Mouse (Mus musculus) hindbrain, embryonic 16.5 days (tissue): ENCODE measurements around the gene Olfr1417. TPM values are rescaled to one million over a fixed set of nuclear protein-coding genes. Genes with fewer than 3 reads are reported as not detected.
A peak's percentile ranks its signal among the peaks of the same experiment; 100 is the strongest.

ENCODE experiments used
- ATAC-seq: fragments of 200-750 bp; cut with Nextera tagmentation; 2 replicates; pipeline ENCODE4 v1.8.0; 2017; ENCODE audit warnings: moderate TSS enrichment, moderate library complexity
- H3K27ac ChIP-seq: fragments of 300-500 bp; sonication (generic); 2 replicates; pipeline ENCODE4 v1.5.1; 2014; ENCODE audit warnings: low read depth, mild to moderate bottlenecking, control low read depth, low read length, moderate library complexity
- H3K27me3 ChIP-seq: fragments of 300-500 bp; sonication (generic); replicated peaks from 2 replicates; pipeline ENCODE4 v1.6.1; 2014; ENCODE audit warnings: low read length; ENCODE audit not compliant: control insufficient read depth, insufficient read depth
- H3K36me3 ChIP-seq: fragments of 300-500 bp; sonication (generic); 2 replicates; pipeline ENCODE4 v1.6.1; 2014; ENCODE audit warnings: mild to moderate bottlenecking, low read length, moderate library complexity, mixed read lengths; ENCODE audit not compliant: control insufficient read depth, insufficient read depth
- H3K4me1 ChIP-seq: fragments of 300-500 bp; sonication (generic); 2 replicates; pipeline ENCODE4 v1.6.1; 2014; ENCODE audit warnings: low read depth, low read length; ENCODE audit not compliant: control insufficient read depth, insufficient read depth
- H3K4me2 ChIP-seq: fragments of 300-500 bp; sonication (generic); 2 replicates; pipeline ENCODE4 v1.6.1; 2014; ENCODE audit warnings: mild to moderate bottlenecking, low read length, control low read depth, moderate library complexity
- H3K4me3 ChIP-seq: fragments of 300-500 bp; sonication (generic); 2 replicates; pipeline ENCODE4 v1.5.1; 2014; ENCODE audit warnings: mild to moderate bottlenecking, low read length, control low read depth, moderate library complexity
- H3K9ac ChIP-seq: fragments of 300-500 bp; sonication (generic); 2 replicates; pipeline ENCODE4 v1.6.1; 2014; ENCODE audit warnings: low read depth, mild to moderate bottlenecking, control low read depth, low read length, moderate library complexity
- H3K9me3 ChIP-seq: fragments of 300-500 bp; sonication (generic); 2 replicates; pipeline ENCODE4 v1.6.1; 2014; ENCODE audit warnings: mild to moderate bottlenecking, low read length, moderate library complexity; ENCODE audit not compliant: control insufficient read depth
- WGBS: fragments of 180-500 bp; shearing (Covaris S2); extraction: QIAGEN DNeasy Blood & Tissue Kit; methylation state at CpG from one replicate; pipeline ENCODE4 v1.1.7; 2014; 5-methylcytosine and 5-hydroxymethylcytosine counted together
- polyA plus RNA-seq: library from polyadenylated mRNA; unstranded; fragments of >200 nt; fragmentation: Nextera tagmentation; extraction: Ambion mirVana; gene quantifications from 2 replicates; pipeline ENCODE4 v1.2.1, GENCODE M21; 2015

The Olfr1417 gene
- polyA plus RNA-seq, 1 experiment from 2014 or later: 0.33 TPM

DNA sequence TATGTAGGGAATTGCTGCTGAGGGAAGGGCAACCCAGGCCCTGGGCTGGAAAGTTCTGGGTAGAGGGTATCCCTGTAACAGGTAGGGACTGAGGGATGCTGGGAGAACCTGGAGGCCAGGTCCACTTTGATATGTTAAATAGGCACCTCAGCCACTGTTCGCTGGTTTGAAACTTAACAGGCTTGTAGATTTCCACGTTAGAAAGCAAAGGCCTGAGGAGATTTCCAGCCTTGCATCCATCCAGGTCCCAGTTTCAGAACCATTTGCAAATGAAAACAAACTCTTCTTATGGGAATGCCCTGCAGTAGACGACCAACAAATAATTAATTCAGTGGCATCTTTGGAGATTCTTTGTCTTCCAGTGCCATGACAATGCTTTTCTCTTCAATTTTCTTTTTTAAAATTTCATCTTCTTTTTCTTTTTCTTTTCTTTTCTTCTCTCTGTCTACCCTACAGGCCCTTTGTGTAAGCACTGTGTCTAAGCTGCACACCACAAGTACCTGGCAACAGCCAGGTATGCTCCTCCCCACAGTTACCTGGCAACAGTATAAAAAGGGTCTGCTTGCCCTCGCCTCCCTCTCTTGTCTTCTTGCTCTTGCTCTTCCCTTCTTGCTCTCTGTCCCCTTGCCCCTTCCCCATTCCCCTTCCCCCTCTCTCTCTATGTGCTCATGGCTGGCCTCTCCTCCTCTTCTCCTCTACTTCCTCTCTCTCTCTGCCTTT lies 15.5 kb downstream of the Olfr1417 start:
- ATAC-seq: no peak

DNA sequence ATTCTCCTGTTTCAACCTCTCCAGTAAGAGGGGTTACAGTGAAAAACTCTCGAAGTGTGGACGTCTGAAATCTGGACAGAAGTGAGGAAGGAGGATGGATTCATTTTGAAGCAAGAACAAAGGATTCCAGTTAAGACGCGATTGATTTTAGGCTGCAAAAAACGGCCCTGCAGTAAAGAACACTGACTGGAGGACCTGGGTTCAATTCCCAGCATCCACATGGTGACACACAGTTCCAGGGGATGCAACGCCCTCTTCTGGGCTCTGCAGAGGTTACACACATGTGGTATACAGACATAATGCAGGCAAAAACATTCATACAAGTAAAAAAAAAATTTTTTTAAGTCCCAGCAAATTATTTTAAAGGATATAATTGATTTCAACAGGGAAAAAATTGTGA lies 18.8 kb downstream of the Olfr1417 start:
- Histone ChIP-seq H3K9me3 (no peaks in the 10 kb centered on the region), H3K27me3 (no peaks in the 10 kb centered on the region), H3K4me1 (peaks cover 11% of the 10 kb centered on the region), H3K27ac (no peak overlapping the region), H3K9ac (peak overlapping the region; percentile 47), H3K4me2 (peak overlapping the region; percentile 57), H3K36me3 (no peaks in the 10 kb centered on the region), H3K4me3 (peak overlapping the region; percentile 88)
- 28% methylated on average over 6 of the region's 6 CpGs for WGBS
- no peak for ATAC-seq

More for the DNA sequence above, 15.5 kb downstream of the Olfr1417 start:
- H3K9ac ChIP-seq: no peak overlapping the region
- no peak overlapping the region for H3K4me2 ChIP-seq
- H3K27me3 ChIP-seq: no peaks in the 10 kb centered on the region
- no peaks in the 10 kb centered on the region for H3K9me3 ChIP-seq
- H3K27ac ChIP-seq: no peak overlapping the region
- H3K4me3 ChIP-seq: no peak overlapping the region
- WGBS: 23% methylated on average over 4 of the region's 4 CpGs
- H3K4me1 ChIP-seq: peaks cover 9% of the 10 kb centered on the region
- H3K36me3 ChIP-seq: no peaks in the 10 kb centered on the region

DNA sequence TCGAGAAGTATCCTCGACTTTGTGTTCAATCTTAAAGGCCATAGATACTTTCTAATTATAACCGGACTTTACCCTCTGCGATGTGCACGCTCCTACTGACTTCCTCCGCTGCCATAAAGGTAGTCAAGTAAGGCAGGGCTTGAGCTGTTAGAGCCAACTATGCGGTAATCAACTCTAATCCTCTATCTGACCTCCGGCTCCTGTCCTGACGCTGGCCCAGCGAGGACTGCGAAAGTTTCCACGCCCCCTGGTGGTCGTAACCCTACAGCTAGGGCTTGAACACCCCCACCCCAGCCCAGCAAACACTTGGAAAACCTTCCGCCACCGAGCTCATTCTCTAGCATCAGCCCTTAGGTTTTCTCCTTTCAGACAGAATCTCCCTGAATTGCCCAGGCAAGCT lies 19.2 kb downstream of the Olfr1417 start:
- Histone ChIP-seq H3K36me3 (no peaks in the 10 kb centered on the region), H3K9me3 (no peaks in the 10 kb centered on the region), H3K9ac (peak overlapping the region; percentile 47), H3K27ac (no peak overlapping the region), H3K4me3 (peak overlapping the region; percentile 88), H3K27me3 (no peaks in the 10 kb centered on the region), H3K4me1 (peaks cover 11% of the 10 kb centered on the region), H3K4me2 (peak overlapping the region; percentile 57)
- WGBS: under 1% methylated on average over 15 of the region's 15 CpGs
- ATAC-seq: peak; percentile 74

DNA sequence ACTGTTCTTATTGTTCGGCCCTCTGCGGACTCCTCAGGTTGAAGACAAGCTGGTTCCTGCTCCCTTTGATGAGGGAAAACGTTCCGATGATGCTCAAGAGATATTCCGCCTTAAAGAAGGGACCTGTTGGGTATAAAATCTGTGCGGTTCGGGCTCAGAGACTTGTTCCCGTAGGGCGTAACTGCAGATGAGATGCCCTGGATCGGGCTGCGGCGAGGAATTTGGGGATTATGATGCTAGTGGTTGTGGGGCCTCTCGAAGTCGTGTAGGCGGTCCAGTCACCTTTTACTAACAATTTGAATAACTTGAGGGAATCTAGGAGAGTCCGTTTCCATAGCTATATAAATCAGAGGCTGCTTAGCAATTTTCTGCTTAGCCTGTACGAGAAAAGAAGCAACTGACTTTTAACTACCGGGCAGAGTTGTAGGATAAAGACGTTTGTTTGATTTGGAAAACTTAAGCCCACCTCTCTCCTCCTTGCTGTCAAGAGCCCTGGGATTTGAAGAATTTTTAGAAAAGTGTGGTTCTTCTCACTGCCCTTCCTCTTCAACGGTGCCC lies 19.8 kb downstream of the Olfr1417 start, which contains the start of gene Stx3:
Stx3 (minus strand) TSS at position 261 of the 558 bp plus-strand sequence.
- WGBS: under 1% methylated on average over 20 of the region's 20 CpGs
- Histone ChIP-seq H3K4me3 (peak within 1 kb of the TSS; percentile 88), H3K27me3 (no peaks in the 10 kb centered on the region)

DNA sequence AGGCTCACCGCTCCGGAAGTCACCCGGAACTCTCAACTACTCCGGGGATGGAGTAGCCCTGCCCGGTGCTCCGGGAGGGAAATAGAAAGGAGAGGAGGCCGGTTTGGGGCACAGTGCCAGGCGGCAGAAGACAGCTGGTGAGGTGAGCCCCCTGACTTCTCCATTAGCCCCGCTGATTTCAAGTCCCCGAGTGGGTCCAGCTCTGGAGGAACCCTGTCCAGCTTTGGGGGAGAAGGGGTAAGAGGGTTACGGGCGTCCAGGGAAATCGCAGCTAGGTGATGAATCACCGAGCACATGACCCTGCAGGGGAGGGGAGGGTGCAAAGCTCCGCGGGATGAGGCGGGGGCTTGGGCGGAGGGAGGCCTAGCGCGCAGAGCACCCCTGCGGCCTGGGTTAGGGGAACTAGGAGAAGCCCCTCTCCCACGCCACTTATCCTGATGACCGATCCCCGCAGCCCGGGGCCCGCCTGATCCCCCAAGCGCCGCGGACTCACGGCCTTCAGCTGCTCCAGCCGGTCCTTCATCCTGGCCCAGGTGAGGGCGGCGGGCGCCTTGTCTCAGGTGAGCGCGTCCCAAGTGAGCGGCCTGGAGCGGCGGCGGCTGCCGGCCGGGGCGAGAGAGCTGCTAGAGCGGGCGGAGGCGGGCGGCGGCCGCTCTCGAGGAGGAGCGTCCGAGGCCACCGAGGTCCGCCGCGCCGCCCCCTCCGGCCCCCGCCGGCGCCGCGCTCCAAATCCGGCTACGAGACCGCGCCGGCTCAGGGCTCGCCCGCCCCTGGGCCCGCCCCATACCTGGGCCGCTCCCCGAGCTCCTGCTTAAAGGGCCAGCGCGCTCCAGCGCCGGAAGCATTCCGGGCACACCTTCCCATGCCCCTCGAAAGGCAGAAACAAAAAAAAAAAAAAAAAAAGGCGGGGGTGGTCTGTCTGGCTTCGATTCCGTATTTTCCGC lies 20.5 kb downstream of the Olfr1417 start:
- Histone ChIP-seq H3K9me3 (no peaks in the 10 kb centered on the region), H3K9ac (peak overlapping the region; percentile 91), H3K27ac (peak overlapping the region; percentile 66; the same call in 1 of the 2 replicates), H3K27me3 (no peaks in the 10 kb centered on the region), H3K4me2 (peak overlapping the region; percentile 57), H3K4me3 (peak overlapping the region; percentile 88), H3K4me1 (peaks cover 11% of the 10 kb centered on the region), H3K36me3 (no peaks in the 10 kb centered on the region)
- ATAC-seq: peak; percentile 89
- under 1% methylated on average over 69 of the region's 83 CpGs for WGBS

More for the DNA sequence above, 19.8 kb downstream of the Olfr1417 start, which contains the start of gene Stx3:
- peak within 1 kb of the TSS; percentile 91 for H3K9ac ChIP-seq
- peak within 1 kb of the TSS; percentile 57 for H3K4me2 ChIP-seq
- H3K4me1 ChIP-seq: peaks cover 11% of the 10 kb centered on the region
- peak within 1 kb of the TSS; percentile 66; the same call in 1 of the 2 replicates for H3K27ac ChIP-seq
- H3K36me3 ChIP-seq: no peaks in the 10 kb centered on the region
- ATAC-seq: no peak; the same call in none of the 2 replicates
- H3K9me3 ChIP-seq: no peaks in the 10 kb centered on the region

DNA sequence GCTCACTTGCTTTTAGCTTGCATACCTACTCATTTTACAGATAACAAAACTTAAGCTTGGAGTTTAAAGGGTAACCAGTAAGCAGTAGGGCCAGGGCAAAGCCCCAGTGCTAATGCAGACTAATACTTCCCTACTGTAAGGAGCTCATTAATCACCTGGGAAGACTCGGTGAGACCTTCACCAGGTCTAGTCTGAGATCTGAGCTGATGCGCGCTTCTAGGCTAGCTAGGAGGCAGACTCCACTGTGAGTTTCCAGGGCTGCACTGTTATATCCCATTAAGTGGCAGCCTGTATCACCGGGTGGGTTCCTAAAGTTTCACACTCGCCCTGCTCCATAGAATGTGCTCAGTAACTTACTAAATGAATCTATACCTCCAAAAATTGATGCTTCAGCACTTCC lies 21.4 kb downstream of the Olfr1417 start:
- Histone ChIP-seq H3K9me3 (no peaks in the 10 kb centered on the region), H3K4me1 (peaks cover 11% of the 10 kb centered on the region), H3K27me3 (no peaks in the 10 kb centered on the region), H3K4me2 (peak overlapping the region; percentile 57), H3K36me3 (no peaks in the 10 kb centered on the region), H3K4me3 (peak overlapping the region; percentile 88), H3K9ac (no peak overlapping the region), H3K27ac (no peak overlapping the region)
- peak; percentile 9; the same call in 1 of the 2 replicates for ATAC-seq
- 19% methylated on average over 5 of the region's 5 CpGs for WGBS

DNA sequence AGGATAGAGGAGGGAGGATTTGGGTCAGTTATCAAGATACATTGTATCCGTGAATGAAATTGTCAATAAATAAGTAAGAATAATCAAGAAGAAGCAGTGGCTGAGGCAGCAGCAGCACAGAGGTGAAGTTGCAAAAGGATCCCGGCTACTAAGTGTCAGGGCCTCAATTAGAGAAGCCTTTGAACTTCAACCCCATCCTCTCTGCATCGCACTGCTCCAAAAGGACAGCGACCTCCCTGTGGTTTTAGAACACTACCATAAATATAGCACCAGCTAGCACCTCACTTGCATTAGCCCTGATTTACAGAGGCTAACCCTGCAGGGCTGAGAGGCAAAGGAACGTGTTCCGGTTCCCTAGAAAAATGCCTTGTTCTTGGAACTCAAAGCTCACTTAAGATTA lies 22.3 kb downstream of the Olfr1417 start:
- no peak for ATAC-seq
- Histone ChIP-seq H3K36me3 (no peaks in the 10 kb centered on the region), H3K27ac (no peak overlapping the region), H3K27me3 (no peaks in the 10 kb centered on the region), H3K4me3 (no peak overlapping the region), H3K9me3 (no peaks in the 10 kb centered on the region), H3K4me2 (no peak overlapping the region), H3K9ac (no peak overlapping the region), H3K4me1 (peaks cover 17% of the 10 kb centered on the region)
- WGBS: 50% methylated on average over 6 of the region's 6 CpGs

DNA sequence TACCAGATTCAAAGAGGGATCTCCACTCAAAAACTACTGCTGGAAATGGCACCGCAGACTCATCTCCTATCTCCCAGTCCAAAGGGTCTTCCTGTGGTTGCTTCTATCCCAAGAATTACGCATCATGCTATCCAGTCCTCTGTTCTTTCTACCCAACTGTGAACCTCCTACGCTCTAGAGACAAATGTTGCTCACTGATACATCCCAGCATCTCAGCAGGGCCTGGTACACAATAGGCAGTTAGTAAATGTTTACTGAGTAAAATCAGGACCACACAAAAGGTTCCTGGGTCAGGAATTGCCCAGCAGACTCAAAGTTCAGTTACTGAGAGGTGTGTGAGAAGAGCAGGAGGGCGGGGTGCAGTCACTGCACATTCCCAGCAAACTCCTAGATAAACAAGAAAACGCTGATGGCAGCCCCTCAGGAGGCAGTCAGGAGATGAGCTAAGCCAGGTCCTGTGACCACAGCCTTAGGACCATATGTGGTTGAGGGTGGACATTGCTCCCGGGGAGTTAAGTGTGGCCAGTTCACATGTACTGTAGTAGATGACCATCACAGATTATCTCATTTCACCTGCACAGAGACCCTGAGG lies 24.2 kb downstream of the Olfr1417 start:
- no peak overlapping the region for H3K9ac ChIP-seq
- no peaks in the 10 kb centered on the region for H3K36me3 ChIP-seq
- H3K9me3 ChIP-seq: no peaks in the 10 kb centered on the region
- no peaks in the 10 kb centered on the region for H3K27me3 ChIP-seq
- no peak overlapping the region for H3K4me3 ChIP-seq
- peaks cover 14% of the 10 kb centered on the region for H3K4me1 ChIP-seq
- no peak overlapping the region for H3K4me2 ChIP-seq
- no peak for ATAC-seq
- no peak overlapping the region for H3K27ac ChIP-seq
- 75% methylated on average over 6 of the region's 6 CpGs for WGBS
